Mouse (Mus musculus): Measurements from ENCODE around the gene Arhgef28.

Arhgef28 gene

GRCm38 (mm10) chr13:97973915-97974314 is 232.3 kb downstream of the Arhgef28 start:
- DNase-seq (ENCODE audit: low read depth, low spot score), result no peak

DNA sequence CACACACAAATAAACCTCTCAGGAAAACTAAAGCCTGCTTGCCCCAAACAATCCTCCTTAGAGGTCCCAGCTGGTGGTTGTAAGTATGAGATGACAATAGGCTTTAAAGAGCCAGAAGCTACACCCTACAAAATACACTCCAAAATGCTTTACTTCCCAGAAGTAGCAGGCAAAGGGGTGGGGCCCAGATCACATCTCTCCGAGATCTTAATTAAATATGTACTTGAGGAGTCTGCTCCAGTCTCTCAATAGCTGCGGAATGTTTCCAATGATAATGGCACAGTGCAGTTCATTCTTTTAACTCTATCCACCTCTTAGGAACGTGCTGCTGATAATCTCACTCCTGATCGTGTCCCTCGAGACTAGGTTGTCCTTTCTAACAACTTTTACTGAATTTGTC is 240.2 kb downstream of the Arhgef28 start:
- no peak for DNase-seq (ENCODE audit: low read depth, low spot score)

DNA sequence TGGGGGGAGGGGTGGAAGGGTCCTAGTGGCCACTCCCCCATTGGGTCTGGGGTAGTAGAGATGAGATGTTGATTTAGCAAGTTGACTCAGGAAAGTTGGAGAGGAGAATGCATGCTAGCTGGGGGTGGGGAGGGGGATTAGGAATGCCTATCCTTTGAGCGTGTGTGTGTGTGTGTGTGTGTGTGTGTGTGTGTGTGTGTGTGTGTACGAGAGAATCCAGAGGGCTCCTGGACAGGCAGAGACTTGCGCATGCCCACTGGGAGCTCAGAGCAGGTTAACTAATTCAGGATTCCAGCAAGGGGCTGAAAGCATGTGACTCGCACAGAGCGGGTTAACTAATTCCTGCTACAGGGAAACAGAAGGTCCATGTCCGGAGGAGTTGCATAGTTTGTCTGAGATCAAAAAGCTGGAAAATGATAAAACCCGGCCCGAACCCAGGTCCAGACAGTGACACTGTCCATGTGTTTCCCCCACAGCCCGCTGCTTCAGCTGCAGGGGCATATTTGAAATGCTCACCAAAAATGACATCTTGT is 241.3 kb downstream of the Arhgef28 start:
- no peak for DNase-seq (ENCODE audit: low read depth, low spot score)

GRCm38 (mm10) chr13:97960142-97960541 is 246.1 kb downstream of the Arhgef28 start:
- DNase-seq (ENCODE audit: low read depth, low spot score), result no peak

DNA sequence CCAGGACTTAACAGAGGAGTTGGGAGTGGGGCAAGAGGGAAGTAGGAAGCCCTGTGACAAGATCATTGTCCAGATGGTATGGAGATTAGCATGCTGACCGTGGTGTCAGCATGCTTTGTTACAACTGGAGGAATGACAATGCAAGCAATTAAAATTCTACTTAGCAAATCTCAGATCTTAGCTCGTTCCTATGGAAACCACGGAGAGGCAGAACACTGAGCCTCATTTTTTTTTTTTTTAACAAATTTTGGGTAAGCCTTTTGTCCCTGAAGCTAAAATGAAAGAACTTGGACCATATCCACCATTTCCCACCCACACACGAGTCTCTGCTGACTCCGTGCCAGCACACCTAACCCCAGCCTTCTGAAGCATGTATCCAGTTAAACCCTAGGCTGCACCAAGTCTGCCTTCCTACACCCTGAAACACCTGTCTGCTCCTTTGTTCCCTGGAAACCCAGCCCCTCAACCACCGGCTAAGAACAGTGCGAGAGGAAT is 246.8 kb downstream of the Arhgef28 start:
- DNase-seq (ENCODE audit: low read depth, low spot score), result no peak

GRCm38 (mm10) chr13:97955759-97956158 is 250.5 kb downstream of the Arhgef28 start:
- DNase-seq (ENCODE audit: low read depth, low spot score), result no peak

GRCm38 (mm10) chr13:97954956-97955496 is 251.2 kb downstream of the Arhgef28 start:
- DNase-seq (ENCODE audit: low read depth, low spot score), result no peak

GRCm38 (mm10) chr13:97954051-97954450 is 252.2 kb downstream of the Arhgef28 start:
- DNase-seq (ENCODE audit: low read depth, low spot score), result no peak

DNA sequence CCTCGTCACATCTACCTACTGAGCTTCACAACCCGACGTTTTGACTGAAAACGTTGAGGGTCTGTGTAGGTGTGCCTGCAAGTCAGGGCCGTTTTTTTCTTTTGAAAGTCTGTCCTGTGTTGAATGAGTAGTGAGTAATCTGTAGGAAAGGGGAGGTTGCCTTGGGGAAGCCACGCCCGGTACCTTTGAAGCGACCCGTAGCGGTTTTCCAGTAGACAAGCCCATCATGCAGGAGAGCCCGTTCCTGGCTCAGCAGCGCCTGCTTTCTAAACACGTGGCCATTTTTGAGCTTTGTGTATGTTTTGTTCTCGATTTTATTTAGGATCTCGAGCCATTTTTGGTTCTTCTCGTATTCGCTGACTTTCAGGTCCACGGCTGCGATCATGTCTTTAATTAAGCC is 252.7 kb downstream of the Arhgef28 start:
- DNase-seq (ENCODE audit: low read depth, low spot score), result no peak

- no peak for DNase-seq (ENCODE audit: low read depth, low spot score)
Measured at GRCm38 (mm10) chr13:97948856-97949255, 257.4 kb downstream of the Arhgef28 start.

GRCm38 (mm10) chr13:97947598-97947997 is 258.6 kb downstream of the Arhgef28 start:
- no peak for DNase-seq (ENCODE audit: low read depth, low spot score)

- DNase-seq (ENCODE audit: low read depth, low spot score), result no peak
Measured at GRCm38 (mm10) chr13:97946422-97946821, 259.8 kb downstream of the Arhgef28 start.

GRCm38 (mm10) chr13:97941909-97942680 is 264.1 kb downstream of the Arhgef28 start:
- DNase-seq (ENCODE audit: low read depth, low spot score), result no peak

DNA sequence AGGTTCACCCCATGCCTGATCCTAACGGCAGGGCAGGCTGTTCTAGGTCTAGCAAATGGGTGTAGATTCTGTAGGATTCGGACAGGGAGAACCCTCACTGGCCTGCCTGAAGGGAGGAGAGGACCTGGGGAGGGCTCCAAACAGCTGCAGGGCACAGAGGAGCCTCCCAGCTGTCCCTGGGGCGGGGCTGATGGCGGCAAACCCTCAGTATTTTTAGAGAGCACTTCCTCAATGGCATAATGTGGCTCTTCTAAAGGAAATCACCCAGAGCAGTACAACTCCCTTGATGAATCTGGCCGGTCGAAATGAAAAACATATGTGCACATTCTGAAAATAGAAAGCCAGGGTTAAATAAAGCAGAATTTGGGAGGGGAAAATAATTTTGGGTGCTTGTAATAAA is 265.1 kb downstream of the Arhgef28 start:
- DNase-seq (ENCODE audit: low read depth, low spot score), result peak; percentile 54

DNA sequence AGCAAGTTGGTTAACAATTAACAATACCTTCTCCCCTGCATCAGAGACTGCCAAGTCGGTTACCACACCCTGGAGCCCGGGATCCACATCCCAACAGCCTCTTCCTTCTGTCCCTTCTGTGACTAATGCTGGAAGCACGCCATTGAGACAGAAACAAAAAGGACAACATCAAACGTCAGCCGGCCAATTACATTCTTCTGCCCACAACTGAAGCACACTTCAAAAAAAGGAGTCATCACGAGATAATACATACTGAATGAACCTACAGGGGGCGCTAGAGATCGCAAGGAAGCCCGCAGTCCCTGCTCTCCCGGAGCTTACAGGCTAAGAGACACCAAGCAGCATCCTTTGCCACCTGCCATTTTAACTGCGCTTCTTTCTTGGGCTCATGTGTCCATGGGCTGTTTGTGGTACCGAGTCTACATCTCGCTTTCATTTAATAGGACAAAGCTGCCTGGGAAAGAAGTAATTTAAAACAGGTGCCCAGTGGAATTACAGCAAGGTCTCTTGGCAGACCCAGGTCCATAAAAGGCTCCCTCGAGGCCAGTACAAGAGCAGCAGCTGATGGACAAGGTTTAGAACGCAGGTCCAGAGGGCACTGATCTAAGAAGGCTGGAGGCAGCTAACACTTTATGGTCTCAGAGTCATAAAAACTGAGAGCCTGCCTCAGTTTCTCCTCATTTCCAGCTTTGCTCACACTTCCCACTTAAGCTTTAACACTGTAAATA is 266.6 kb downstream of the Arhgef28 start:
- peak; percentile 66 for DNase-seq (ENCODE audit: low read depth, low spot score)

DNA sequence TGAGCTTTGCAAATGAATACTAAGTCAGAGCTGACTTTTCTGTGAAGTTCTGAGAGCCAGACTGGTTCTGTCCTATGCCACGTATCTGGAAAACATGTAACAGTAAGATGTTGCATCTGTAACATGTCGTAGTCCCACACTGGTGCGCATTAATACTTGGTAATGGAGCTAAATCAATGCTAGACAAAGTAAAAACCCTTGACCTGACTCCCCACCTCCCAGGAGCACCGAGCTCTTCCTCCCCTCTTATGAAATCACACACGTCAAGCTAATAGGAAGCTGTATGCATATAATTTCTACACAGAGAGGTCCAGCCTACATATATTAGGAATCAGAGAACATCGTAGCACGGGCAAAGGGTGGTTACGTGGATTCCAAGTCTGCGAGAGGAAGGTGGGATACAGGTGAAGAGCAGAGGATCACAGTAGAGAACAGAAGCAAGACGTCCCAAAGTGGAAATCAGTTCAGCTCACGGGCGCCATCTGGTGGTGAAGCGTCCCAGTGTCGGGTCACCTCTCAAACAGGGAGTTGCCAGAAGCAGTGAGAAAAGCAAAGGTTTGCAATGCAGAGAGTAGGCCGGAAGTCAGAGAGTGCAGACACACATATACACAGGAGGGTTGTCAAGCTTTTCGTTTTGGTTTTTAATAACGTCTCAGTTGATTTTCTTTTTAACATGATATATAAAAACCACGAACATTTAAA is 267.5 kb downstream of the Arhgef28 start:
- DNase-seq (ENCODE audit: low read depth, low spot score), result peak; percentile 94

- DNase-seq (ENCODE audit: low read depth, low spot score), result peak; percentile 81
Measured at GRCm38 (mm10) chr13:97937919-97938318, 268.3 kb downstream of the Arhgef28 start.

GRCm38 (mm10) chr13:97928135-97928497 is 278.1 kb downstream of the Arhgef28 start:
- DNase-seq (ENCODE audit: low read depth, low spot score), result peak; percentile 93

DNA sequence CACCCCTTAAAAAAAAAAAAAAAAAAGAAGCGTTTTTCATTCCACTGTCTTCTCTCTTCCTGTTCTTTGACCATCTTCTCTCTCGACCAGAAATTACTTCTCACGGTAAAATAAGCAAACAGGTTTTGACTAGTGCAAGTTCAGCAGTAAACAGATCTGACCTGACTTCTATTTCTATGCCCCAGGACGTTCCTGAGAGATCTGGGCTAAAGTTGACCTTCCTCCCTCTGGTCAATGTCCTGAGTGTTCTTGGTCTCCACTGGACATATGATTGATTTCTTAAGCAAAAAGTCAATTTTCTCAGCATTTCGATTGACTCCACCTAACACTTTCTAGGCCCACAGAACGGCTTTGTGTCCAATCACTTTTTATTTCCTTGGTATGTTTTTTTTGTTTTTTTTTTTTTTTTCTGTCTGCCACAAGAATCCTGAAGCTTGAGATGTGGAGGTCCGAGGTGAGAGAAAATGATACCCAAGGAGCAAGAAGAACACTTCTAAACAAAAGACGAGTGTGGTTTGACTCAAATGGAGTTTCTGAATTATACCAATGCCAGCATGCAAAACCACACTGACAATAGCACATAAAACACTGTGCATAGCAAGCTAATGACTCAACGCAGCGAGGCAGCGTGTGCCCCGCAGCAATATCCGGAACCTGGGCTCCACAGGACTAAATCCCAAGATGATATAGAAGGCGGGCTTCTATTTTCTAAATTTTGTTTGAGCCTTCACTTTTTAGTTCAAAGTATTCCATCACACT is 278.7 kb downstream of the Arhgef28 start:
- DNase-seq (ENCODE audit: low read depth, low spot score), result peak; percentile 97

DNA sequence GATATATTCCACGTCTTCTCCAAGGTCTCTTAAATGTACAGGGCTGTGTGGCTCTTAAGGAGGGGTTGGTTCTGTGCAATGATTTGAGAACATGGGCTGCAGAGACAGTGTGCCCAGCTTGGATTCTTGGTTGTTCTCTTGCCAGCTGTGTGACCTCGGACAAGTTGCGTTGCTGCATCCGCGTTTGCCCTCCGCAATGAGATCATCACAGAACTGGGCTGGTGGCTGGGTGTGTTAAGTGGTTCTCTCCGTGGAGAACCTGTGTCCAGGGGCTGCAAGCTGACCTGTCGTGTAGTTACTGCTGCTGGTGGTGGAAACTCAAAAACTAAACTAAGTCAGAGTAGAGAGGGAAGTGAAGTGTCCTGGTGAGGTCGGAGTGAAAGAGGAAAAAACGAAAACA is 279.9 kb downstream of the Arhgef28 start:
- DNase-seq (ENCODE audit: low read depth, low spot score), result no peak

DNA sequence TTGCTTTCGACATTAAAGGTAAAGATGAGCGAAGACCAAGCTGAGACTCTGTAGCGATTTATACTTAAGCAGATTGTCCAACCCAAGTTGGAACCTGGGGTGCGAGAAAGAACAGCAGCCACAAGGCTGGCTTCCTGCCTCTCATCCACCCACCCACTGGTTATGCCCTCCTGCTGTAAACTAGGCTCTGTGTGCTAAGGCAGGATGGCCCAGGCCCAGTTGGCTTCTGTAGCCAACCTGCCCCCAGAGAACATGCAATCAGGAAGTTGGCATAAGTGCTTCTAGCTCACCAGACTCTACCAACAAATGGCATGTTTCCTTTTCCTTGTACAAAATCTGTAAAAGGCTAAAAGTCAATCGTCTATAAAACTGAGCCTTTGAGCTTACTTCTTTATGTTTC is 283.2 kb downstream of the Arhgef28 start:
- no peak for DNase-seq (ENCODE audit: low read depth, low spot score)
